ENCODE assay signal across 27 mouse cellular contexts in genomic region chr6:47291973-47292372, GRCm38 (mm10).
DNase-seq lines count a peak whose midpoint lies in the region; ATAC-seq lines count a peak whose summit lies in the region.
"Had no signal": no experiment of that assay in that cellular context is flagged by ENCODE, and none has a peak within 500 bp of the region (broad histone marks: within the 10 kb centered on the region; RNA-seq: fewer than 3 reads in every experiment).

No protein-coding gene starts in this region.

- no peak for ATAC-seq in forebrain, embryonic 13.5 days
- 0 out of 2 replicates have a peak, but pooled peaks have one; percentile 40 for ATAC-seq in midbrain, embryonic 15.5 days (replicated peaks)
- ATAC-seq in midbrain, embryonic 13.5 days: no peak
- ATAC-seq in forebrain, embryonic 15.5 days (replicated peaks): no peak
- ATAC-seq in frontal cortex, adult (ENCODE audit: low TSS enrichment): no peak
- ATAC-seq: inflammation-experienced regulatory T-cells, adult 6 months had no signal

- no peak overlapping the region for H3K4me3 ChIP-seq in forebrain, embryonic 13.5 days
- H3K4me3 ChIP-seq in forebrain, embryonic 10.5 days: no peak overlapping the region
- no peak overlapping the region for H3K4me3 ChIP-seq in midbrain, embryonic 15.5 days
- H3K4me3 ChIP-seq in midbrain, embryonic 13.5 days (replicated peaks): no peak overlapping the region
- H3K4me3 ChIP-seq in forebrain, embryonic 15.5 days: no peak overlapping the region
- H3K4me3 ChIP-seq: embryonic facial prominence, embryonic 12.5 days; heart, embryonic 13.5 days; limb, embryonic 12.5 days; liver, embryonic 15.5 days; lung, embryonic 15.5 days; midbrain, embryonic 10.5 days had no signal

- peak overlapping the region; percentile 20; the same call in 1 of the 2 replicates for H3K27ac ChIP-seq in forebrain, embryonic 13.5 days
- no peak overlapping the region for H3K27ac ChIP-seq in forebrain, embryonic 10.5 days
- no peak overlapping the region for H3K27ac ChIP-seq in midbrain, embryonic 15.5 days
- H3K27ac ChIP-seq in midbrain, embryonic 13.5 days: no peak overlapping the region
- 0 out of 2 replicates have a peak overlapping the region, but pooled peaks have one; percentile 27 for H3K27ac ChIP-seq in forebrain, embryonic 15.5 days (replicated peaks)
- H3K27ac ChIP-seq: embryonic facial prominence, embryonic 12.5 days; heart, embryonic 13.5 days; limb, embryonic 12.5 days; liver, embryonic 15.5 days; lung, embryonic 15.5 days; midbrain, embryonic 10.5 days; stomach, postnatal 0 days had no signal

- H3K4me2 ChIP-seq in forebrain, embryonic 13.5 days: no peak overlapping the region
- no peak overlapping the region for H3K4me2 ChIP-seq in midbrain, embryonic 15.5 days
- no peak overlapping the region for H3K4me2 ChIP-seq in midbrain, embryonic 13.5 days (replicated peaks)
- H3K4me2 ChIP-seq in forebrain, embryonic 15.5 days (replicated peaks): no peak overlapping the region
- H3K4me2 ChIP-seq: embryonic facial prominence, embryonic 12.5 days; heart, embryonic 13.5 days; limb, embryonic 12.5 days; liver, embryonic 15.5 days; lung, embryonic 15.5 days had no signal

- no peaks in the 10 kb centered on the region for H3K36me3 ChIP-seq in forebrain, embryonic 13.5 days (ENCODE audit: poor library complexity, severe bottlenecking)
- peaks cover 46% of the 10 kb centered on the region for H3K36me3 ChIP-seq in forebrain, embryonic 10.5 days (replicated peaks)
- no peaks in the 10 kb centered on the region for H3K36me3 ChIP-seq in midbrain, embryonic 15.5 days (replicated peaks)
- H3K36me3 ChIP-seq in midbrain, embryonic 13.5 days: no peaks in the 10 kb centered on the region
- H3K36me3 ChIP-seq in forebrain, embryonic 15.5 days: no peaks in the 10 kb centered on the region
- H3K36me3 ChIP-seq: embryonic facial prominence, embryonic 12.5 days; heart, embryonic 13.5 days; limb, embryonic 12.5 days; liver, embryonic 15.5 days; lung, embryonic 15.5 days; midbrain, embryonic 10.5 days had no signal

- H3K9ac ChIP-seq in forebrain, embryonic 13.5 days: no peak overlapping the region
- no peak overlapping the region for H3K9ac ChIP-seq in midbrain, embryonic 15.5 days
- no peak overlapping the region for H3K9ac ChIP-seq in midbrain, embryonic 13.5 days (replicated peaks)
- no peak overlapping the region for H3K9ac ChIP-seq in forebrain, embryonic 15.5 days (replicated peaks)
- H3K9ac ChIP-seq: embryonic facial prominence, embryonic 12.5 days; heart, embryonic 13.5 days; limb, embryonic 12.5 days; liver, embryonic 15.5 days; lung, embryonic 15.5 days had no signal

- no peaks in the 10 kb centered on the region for H3K27me3 ChIP-seq in forebrain, embryonic 13.5 days
- H3K27me3 ChIP-seq in forebrain, embryonic 10.5 days (ENCODE audit: poor library complexity, severe bottlenecking): no peaks in the 10 kb centered on the region
- no peaks in the 10 kb centered on the region for H3K27me3 ChIP-seq in midbrain, embryonic 15.5 days (replicated peaks)
- H3K27me3 ChIP-seq in midbrain, embryonic 13.5 days: no peaks in the 10 kb centered on the region
- H3K27me3 ChIP-seq in forebrain, embryonic 15.5 days: no peaks in the 10 kb centered on the region
- H3K27me3 ChIP-seq: embryonic facial prominence, embryonic 12.5 days; heart, embryonic 13.5 days; limb, embryonic 12.5 days; liver, embryonic 15.5 days; lung, embryonic 15.5 days had no signal

- no peak for DNase-seq in forebrain, embryonic 10.5 days (ENCODE audit: extremely low spot score, low spot score)
- peak; percentile 87 for DNase-seq in Muller cell, postnatal 12 days (ENCODE audit: inconsistent ontology term)
- DNase-seq: adrenal gland, postnatal 14 days; cerebellum, adult 11-12 months; cerebellum, adult 9-11 months; embryo, embryonic 11 days; gastrocnemius, postnatal 10 days; heart, postnatal 10 days; kidney, adult 11 months; kidney, postnatal 14 days; layer of hippocampus, adult 9-11 months; right cerebral cortex, postnatal 4 days; thymus, adult 18-20 months; thymus, postnatal 25 days had no signal

- peaks cover 12% of the 10 kb centered on the region; the same call in 1 of the 2 replicates for H3K4me1 ChIP-seq in forebrain, embryonic 13.5 days
- H3K4me1 ChIP-seq in forebrain, embryonic 10.5 days: peaks cover 9% of the 10 kb centered on the region; the same call in 1 of the 2 replicates
- peaks cover 18% of the 10 kb centered on the region for H3K4me1 ChIP-seq in midbrain, embryonic 15.5 days
- H3K4me1 ChIP-seq in midbrain, embryonic 13.5 days (replicated peaks): peaks cover 14% of the 10 kb centered on the region; the same call in 1 of the 2 replicates
- H3K4me1 ChIP-seq in forebrain, embryonic 15.5 days: peaks cover 33% of the 10 kb centered on the region
- H3K4me1 ChIP-seq: embryonic facial prominence, embryonic 12.5 days; heart, embryonic 13.5 days; limb, embryonic 12.5 days; liver, embryonic 15.5 days; lung, embryonic 15.5 days had no signal

- no peaks in the 10 kb centered on the region for H3K9me3 ChIP-seq in forebrain, embryonic 13.5 days (replicated peaks)
- H3K9me3 ChIP-seq in forebrain, embryonic 10.5 days: no peaks in the 10 kb centered on the region
- no peaks in the 10 kb centered on the region for H3K9me3 ChIP-seq in midbrain, embryonic 15.5 days
- H3K9me3 ChIP-seq in midbrain, embryonic 13.5 days: no peaks in the 10 kb centered on the region
- no peaks in the 10 kb centered on the region for H3K9me3 ChIP-seq in forebrain, embryonic 15.5 days
- H3K9me3 ChIP-seq: embryonic facial prominence, embryonic 12.5 days; heart, embryonic 13.5 days; limb, embryonic 12.5 days; liver, embryonic 15.5 days; lung, embryonic 15.5 days; midbrain, embryonic 10.5 days had no signal

Comparison
In these comparisons a context has a peak if more than half of its experiments do, and no peak if none do; other contexts are left out.
1. H3K27ac ChIP-seq: peak in forebrain, embryonic 13.5 days (single experiment) and forebrain, embryonic 15.5 days (single experiment); none in forebrain, embryonic 10.5 days (single experiment), midbrain, embryonic 15.5 days (single experiment) and midbrain, embryonic 13.5 days (single experiment).